Mouse (Mus musculus) spleen, embryonic (tissue): ENCODE measurements around the gene Rfc2.

Experiments
- CTCF ChIA-PET: fragments of 350-600 bp; sonication (Branson Sonifier 250); formaldehyde crosslinking; loops from one replicate; lab custom pipeline; 2022; lab: Charles Lee

Gene Rfc2

GRCm38 (mm10) chr5:134606314-134606713 is 25.1 kb downstream of the Rfc2 start:
- CTCF ChIA-PET = interaction anchor here (0.6 to 2.2 kb wide), 3 partner anchors 11 to 37 kb away, joined by 4 to 9 read pairs (median 5); no protein-coding TSS in a partner anchor

GRCm38 (mm10) chr5:134607121-134607520 is 26.0 kb downstream of the Rfc2 start:
- CTCF ChIA-PET = interaction anchor here (1.0 to 2.2 kb wide), 2 partner anchors 10 to 24 kb away, joined by 5 to 9 read pairs; no protein-coding TSS in a partner anchor

- CTCF ChIA-PET = no interaction called here
Measured at GRCm38 (mm10) chr5:134609916-134610643, 28.9 kb downstream of the Rfc2 start.

- CTCF ChIA-PET = no interaction called here
Measured at GRCm38 (mm10) chr5:134611810-134612521, 30.8 kb downstream of the Rfc2 start.

DNA sequence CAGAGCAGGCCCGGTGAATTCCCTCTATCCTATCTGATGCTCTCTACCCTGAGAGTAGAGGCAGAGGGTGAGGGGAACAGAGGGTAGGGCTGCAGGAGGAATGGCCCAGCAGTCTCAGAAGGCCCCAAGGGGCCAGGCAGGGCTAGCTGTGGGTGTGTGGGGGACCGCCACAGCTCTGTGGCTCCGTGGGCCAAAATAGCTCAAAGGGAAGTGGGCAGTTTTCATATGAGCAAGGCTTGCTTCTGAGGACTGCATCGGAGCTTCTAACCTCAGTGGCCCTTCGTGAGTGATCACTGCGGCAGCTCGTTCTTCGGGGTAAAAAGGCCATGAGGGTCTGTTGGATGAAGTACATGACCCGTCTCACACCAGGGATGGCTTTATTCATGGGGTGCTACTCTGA is 32.6 kb downstream of the Rfc2 start:
- CTCF ChIA-PET = no interaction called here

- CTCF ChIA-PET = no interaction called here
Measured at GRCm38 (mm10) chr5:134614296-134614695, 33.1 kb downstream of the Rfc2 start.

GRCm38 (mm10) chr5:134614802-134615201 is 33.6 kb downstream of the Rfc2 start, which contains the start of gene Lat2:
Gene Lat2, minus strand, starts transcription at chr5:134615025.
- CTCF ChIA-PET = no interaction called here

- CTCF ChIA-PET = interaction anchor here (1.1 kb wide), 1 partner anchor 42 kb away, joined by 6 read pairs; no protein-coding TSS in a partner anchor
Measured at GRCm38 (mm10) chr5:134615380-134615779, 34.2 kb downstream of the Rfc2 start.

DNA sequence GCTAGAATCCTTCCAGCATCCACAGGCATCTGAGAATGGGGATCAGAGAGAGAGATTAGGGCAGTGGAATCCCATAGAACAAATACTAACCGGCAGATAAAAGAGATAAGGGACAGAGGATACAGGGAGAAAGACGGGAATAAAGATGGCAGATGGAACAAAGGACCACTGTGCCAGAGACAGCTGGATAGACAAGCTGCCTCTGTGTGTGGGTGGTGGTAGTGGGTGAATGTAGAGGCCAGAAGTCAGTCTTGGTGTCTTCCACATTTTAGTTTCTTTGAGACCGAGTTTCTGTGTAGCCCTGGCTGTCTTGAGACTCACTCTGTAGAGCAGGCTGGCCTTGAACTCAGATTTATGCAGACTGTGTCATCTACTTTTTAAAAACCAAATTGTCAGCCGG is 34.6 kb downstream of the Rfc2 start:
- CTCF ChIA-PET = interaction anchor here (0.6 to 1.1 kb wide), 3 partner anchors 21 to 122 kb away, joined by 5 to 13 read pairs (median 6); no protein-coding TSS in a partner anchor

DNA sequence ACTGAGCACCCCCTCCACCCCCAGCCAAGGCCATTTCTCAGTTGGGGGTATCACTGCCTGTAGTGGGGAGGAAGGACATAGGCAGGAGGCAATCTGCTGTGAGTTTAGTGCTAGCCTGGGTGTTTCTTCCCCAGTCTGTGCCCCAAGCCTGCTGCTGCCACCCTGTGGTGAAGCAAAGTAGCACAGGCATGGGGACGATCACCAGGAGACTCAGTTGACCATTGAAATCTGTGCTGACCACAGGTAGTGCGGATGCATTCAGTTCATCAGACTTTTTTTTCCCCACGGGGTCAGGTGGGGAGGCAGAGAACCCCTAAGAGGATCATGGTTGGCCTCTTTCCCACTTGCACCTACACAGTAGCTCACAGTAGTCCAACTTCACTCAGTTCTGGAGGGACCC is 35.9 kb downstream of the Rfc2 start:
- CTCF ChIA-PET = interaction anchor here (0.6 to 2.6 kb wide), 6 partner anchors 10 to 71 kb away, joined by 3 to 13 read pairs (median 8); partner anchors contain the start of genes Clip2 and Limk1

GRCm38 (mm10) chr5:134620457-134620856 is 39.3 kb downstream of the Rfc2 start:
- CTCF ChIA-PET = no interaction called here

DNA sequence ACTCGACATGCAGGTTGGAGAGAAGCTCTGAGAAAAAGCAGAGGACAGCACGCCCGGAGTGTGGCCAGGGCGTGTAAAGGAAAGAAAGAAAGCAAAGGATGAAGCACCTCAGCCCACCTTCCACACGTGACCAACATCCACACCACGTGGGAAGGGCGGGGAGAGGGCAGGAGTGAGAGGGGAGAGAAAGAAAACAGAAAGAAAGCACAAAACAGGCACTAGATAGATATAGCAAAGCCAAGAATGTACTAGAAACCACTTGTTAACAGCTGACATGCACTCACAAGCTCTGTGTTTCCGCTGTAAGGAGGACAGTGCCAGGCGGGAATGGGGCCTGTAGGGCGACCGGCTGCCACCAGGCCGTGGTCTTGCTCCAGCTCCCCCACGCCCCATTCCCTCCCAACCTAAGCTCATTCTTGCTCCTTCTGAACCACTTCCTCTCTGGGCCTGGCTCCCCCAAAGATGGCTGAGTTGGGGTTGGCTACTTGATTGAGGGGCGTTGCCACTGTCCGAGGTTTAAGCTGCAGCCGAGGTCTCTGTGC is 40.0 kb downstream of the Rfc2 start:
- CTCF ChIA-PET = no interaction called here

- CTCF ChIA-PET = interaction anchor here (0.8 kb wide), 1 partner anchor 161 kb away, joined by 6 read pairs; no protein-coding TSS in a partner anchor
Measured at GRCm38 (mm10) chr5:134622069-134622468, 40.9 kb downstream of the Rfc2 start.

- CTCF ChIA-PET = no interaction called here
Measured at GRCm38 (mm10) chr5:134629508-134629907, 48.3 kb downstream of the Rfc2 start.

DNA sequence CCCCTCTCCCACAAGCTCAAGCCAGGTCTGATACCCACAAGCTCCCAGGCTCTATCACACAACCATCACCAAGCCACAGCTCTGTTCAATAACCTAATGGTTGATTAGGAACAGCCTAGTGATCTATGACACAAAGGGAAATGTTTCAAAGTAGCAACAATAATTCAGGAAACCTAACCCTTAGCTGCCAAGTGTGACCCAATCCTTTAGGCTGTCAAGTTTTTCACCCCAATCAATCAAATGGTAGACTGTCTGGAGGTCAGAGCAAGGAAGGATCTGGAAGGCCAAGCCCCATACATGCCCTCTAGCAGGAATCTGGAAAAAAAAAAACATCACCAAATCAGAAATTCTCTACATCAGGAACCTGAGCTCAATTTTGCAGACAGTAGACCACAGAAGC is 49.7 kb downstream of the Rfc2 start:
- CTCF ChIA-PET = no interaction called here

DNA sequence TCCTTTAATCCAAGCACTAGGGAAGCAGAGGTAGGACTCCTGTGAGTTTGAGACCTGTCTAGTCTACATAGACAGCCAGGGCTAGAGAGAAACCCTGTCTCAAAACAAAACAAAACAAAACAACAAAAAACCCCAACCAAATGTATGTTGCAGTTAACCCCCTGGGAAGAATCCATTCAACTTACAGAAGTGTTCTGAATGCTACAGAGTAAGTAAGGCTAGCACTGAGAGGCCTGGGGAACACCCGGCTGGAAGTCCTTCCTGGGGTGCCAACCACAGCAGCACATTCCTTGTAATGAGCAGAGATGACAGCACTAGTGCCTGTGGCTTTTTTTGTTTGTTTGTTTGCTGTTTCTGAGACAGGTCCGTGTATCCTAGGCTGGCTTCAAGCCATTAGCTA is 51.7 kb downstream of the Rfc2 start:
- CTCF ChIA-PET = no interaction called here

GRCm38 (mm10) chr5:134637820-134638367 is 56.7 kb downstream of the Rfc2 start:
- CTCF ChIA-PET = interaction anchor here (0.6 kb wide), 1 partner anchor 339 kb away, joined by 3 read pairs; no protein-coding TSS in a partner anchor

DNA sequence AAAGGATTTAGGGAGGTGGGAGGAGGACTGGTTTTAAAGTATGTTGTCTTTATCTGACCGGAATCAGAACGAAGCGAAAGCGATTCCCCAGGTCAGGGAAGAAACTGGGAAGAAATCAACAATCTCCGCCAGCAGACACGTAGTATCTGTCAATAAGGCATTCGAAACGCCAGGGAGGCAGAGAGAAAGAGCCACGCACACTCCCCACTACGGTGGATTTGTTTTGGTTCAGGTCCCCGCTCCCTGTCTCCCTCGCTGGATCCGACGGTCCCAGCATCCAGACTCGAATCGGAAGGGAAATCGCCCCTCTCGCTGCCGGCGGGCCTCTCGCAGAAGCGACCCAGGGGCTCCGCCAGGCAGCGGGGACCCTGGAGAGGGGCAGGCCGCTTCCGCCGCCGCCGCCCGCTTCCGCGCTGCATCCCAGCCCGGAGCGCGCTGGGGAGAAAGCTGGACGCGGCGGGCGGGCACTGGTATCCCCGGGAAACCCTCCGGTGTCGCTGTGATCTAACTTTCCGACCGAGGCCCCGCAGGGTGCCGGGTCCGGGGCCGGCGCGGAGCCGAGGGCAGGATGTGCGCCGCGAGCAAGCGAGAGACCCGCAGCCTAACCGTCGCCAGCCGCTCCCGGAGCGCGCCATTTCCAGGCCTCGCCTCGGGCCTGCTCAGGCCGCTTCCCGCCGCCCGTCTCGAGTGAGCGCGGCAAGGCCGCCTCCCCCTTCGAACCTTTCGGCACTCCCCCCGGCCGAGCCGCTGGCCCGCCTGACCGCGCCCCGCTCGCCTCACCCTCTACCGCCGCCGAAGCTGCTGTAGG is 57.5 kb downstream of the Rfc2 start:
- CTCF ChIA-PET = interaction anchor here (0.6 kb wide), 1 partner anchor 340 kb away, joined by 3 read pairs; no protein-coding TSS in a partner anchor

DNA sequence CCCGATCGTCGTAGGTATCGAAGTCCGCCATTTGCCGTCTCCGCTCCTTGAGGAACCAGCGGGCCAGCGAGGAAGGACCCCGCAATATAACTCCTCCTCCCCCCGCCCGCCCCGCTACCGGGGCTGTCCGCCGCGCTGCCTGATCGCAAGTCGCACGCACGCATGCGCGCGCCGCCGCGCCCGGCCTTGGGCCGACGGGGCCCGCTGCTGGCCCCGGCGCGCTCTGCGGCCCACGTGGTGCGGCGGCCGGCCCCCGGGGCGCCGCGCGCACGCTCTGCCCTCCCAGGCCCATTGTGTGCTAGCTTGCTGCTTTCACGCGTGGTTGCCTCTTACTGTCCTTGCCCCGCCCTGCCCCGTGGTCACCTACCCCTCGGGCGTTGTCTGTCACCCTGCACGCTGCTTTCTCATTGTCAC is 58.1 kb downstream of the Rfc2 start, which contains the start of gene Eif4h:
Gene Eif4h, minus strand, starts transcription at position 222 of the 414 bp plus-strand sequence.
- CTCF ChIA-PET = no interaction called here

GRCm38 (mm10) chr5:134640371-134640770 is 59.2 kb downstream of the Rfc2 start:
- CTCF ChIA-PET = interaction anchor here (0.6 kb wide), 1 partner anchor 1505 kb away, joined by 3 read pairs; no protein-coding TSS in a partner anchor
